Comparison of ENCODE assay signal across 8 mouse cellular contexts in the genomic region with DNA sequence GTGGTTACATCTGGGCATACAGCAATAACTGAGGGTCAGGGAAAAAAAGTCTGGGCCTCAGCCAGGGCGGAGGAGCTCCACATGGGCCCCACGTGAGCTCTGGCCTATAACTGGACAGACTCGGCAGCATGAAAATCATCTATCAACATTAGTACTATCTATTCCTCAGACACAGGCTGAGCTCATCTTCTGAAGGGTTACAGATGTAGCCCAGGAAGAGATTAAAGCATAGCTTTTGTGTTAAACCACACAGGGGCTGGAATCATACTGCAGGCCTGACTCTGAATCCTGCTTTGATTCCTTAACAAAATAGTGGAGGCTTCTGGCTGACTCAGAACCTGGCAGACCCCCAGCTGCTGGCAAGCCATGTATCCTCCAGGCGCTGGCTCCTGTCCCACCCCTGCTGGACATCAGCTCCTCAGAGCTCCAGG. TPM values are rescaled to one million over a fixed set of nuclear protein-coding genes. Genes with fewer than 3 reads are reported as not detected.
DNase-seq lines count a peak whose midpoint lies in the region; ATAC-seq lines count a peak whose summit lies in the region.
"Had no signal": no experiment of that assay in that cellular context is flagged by ENCODE, and none has a peak within 500 bp of the region (broad histone marks: within the 10 kb centered on the region; RNA-seq: fewer than 3 reads in every experiment).

No protein-coding gene starts in this region.

- peak; percentile 69 for DNase-seq in urinary bladder, postnatal 25 days (ENCODE audit: low spot score)
- DNase-seq in urinary bladder, adult 2 months (ENCODE audit: low spot score): no peak
- peak; percentile 80 to 88 for DNase-seq in cerebellum, postnatal 25 days
- DNase-seq in heart, postnatal 25 days (ENCODE audit: low spot score): peak; percentile 55
- DNase-seq in testis, postnatal 14 days (ENCODE audit: low spot score): peak; percentile 34

- intact Hi-C loops in heart, postnatal 25 days (cut with DNase I): no loop called here

- no peak for ATAC-seq in frontal cortex, adult (ENCODE audit: low TSS enrichment)
- ATAC-seq in erythroblast, adult 5-6 weeks (replicated peaks; ENCODE audit: low FRiP score, poor library complexity, severe bottlenecking): no peak

RNA-seq across cellular contexts. Expression of gene Atp6v0a4, which starts 7.4 kb away (rescaled TPM):
- 1.1 and 1.5 TPM in 2 replicates for polyA plus RNA-seq in urinary bladder, adult 2 months (2012; rRNA removed)
- total RNA-seq in heart, postnatal 25 days (2021): 1 to 10 TPM; 2.1 to 3.4 TPM
- total RNA-seq in erythroblast, adult 5-6 weeks (2015; ENCODE audit: low replicate concordance): 0.38 and 0.63 TPM in 2 replicates
- not detected in 2 replicates for total RNA-seq in erythroblast, adult 5-6 weeks (2017; ENCODE audit: low replicate concordance)

RNA-seq across cellular contexts. Expression of gene Tmem213, which starts 22.8 kb away (rescaled TPM):
- polyA plus RNA-seq in urinary bladder, adult 2 months (2012; rRNA removed): not detected in 2 replicates
- not detected for total RNA-seq in heart, postnatal 25 days (2021)
- not detected in 2 replicates for total RNA-seq in erythroblast, adult 5-6 weeks (2015; ENCODE audit: low replicate concordance)
- total RNA-seq in erythroblast, adult 5-6 weeks (2017; ENCODE audit: low replicate concordance): not detected in 2 replicates
- polyA plus RNA-seq: myocyte had no signal
